Mouse (Mus musculus) liver, adult 2 months (tissue): ENCODE results near the gene Gse1.

Experiments
- CTCF ChIP-seq: fragments of 200-500 bp; IDR thresholded peaks from 2 replicates; pipeline ENCODE4 v1.5.1; 2011; ENCODE audit warnings: low read depth, low read length, control low read depth
- POLR2A ChIP-seq: fragments of 200-500 bp; IDR thresholded peaks from 2 replicates; pipeline ENCODE4 v1.6.1; 2011; ENCODE audit warnings: low read length, control low read depth; ENCODE audit not compliant: insufficient read depth; ENCODE audit errors: extremely low read depth

GRCm38 (mm10) chr8:120329030-120329748 is 100.9 kb downstream of the Gse1 start:
- no peak for TF ChIP-seq POLR2A
- TF ChIP-seq CTCF = no peak
